ENCODE assay signal across 9 mouse cellular contexts in genomic region chr2:33179171-33179929, GRCm38 (mm10). TPM values are rescaled to one million over a fixed set of nuclear protein-coding genes. Genes with fewer than 3 reads are reported as not detected.
DNase-seq lines count a peak whose midpoint lies in the region; ATAC-seq lines count a peak whose summit lies in the region.
"Had no signal": no experiment of that assay in that cellular context is flagged by ENCODE, and none has a peak within 500 bp of the region (broad histone marks: within the 10 kb centered on the region; RNA-seq: fewer than 3 reads in every experiment).

No protein-coding gene starts in this region.

- H3K9me3 ChIP-seq in heart, embryonic 12.5 days (replicated peaks), result no peaks in the 10 kb centered on the region
- H3K9me3 ChIP-seq in forebrain, embryonic 13.5 days (replicated peaks), result no peaks in the 10 kb centered on the region
- no peaks in the 10 kb centered on the region for H3K9me3 ChIP-seq in limb, embryonic 13.5 days

- no peak overlapping the region for H3K27ac ChIP-seq in heart, embryonic 12.5 days (ENCODE audit: poor library complexity, severe bottlenecking)
- H3K27ac ChIP-seq in forebrain, embryonic 13.5 days, result 0 out of 2 replicates have a peak overlapping the region, but pooled peaks have one; percentile 11
- H3K27ac ChIP-seq in limb, embryonic 13.5 days, result peak overlapping the region; percentile 96

- H3K4me1 ChIP-seq in heart, embryonic 12.5 days (replicated peaks), result peaks cover 40% of the 10 kb centered on the region
- peaks cover 32% of the 10 kb centered on the region for H3K4me1 ChIP-seq in forebrain, embryonic 13.5 days
- peaks cover 48% of the 10 kb centered on the region for H3K4me1 ChIP-seq in limb, embryonic 13.5 days

- H3K9ac ChIP-seq in heart, embryonic 12.5 days, result peak overlapping the region; percentile 0; the same call in 1 of the 2 replicates
- H3K9ac ChIP-seq in forebrain, embryonic 13.5 days, result peak overlapping the region; percentile 27; the same call in 1 of the 2 replicates
- peak overlapping the region; percentile 55 for H3K9ac ChIP-seq in limb, embryonic 13.5 days

- H3K4me2 ChIP-seq in heart, embryonic 12.5 days, result no peak overlapping the region
- H3K4me2 ChIP-seq in forebrain, embryonic 13.5 days, result no peak overlapping the region; the same call in 1 of the 2 replicates
- H3K4me2 ChIP-seq in limb, embryonic 13.5 days (replicated peaks), result peak overlapping the region; percentile 19; the same call in 1 of the 2 replicates

- no peaks in the 10 kb centered on the region for H3K27me3 ChIP-seq in heart, embryonic 12.5 days (replicated peaks)
- no peaks in the 10 kb centered on the region for H3K27me3 ChIP-seq in forebrain, embryonic 13.5 days
- H3K27me3 ChIP-seq in limb, embryonic 13.5 days, result no peaks in the 10 kb centered on the region

- H3K4me3 ChIP-seq in heart, embryonic 12.5 days, result no peak overlapping the region
- H3K4me3 ChIP-seq in forebrain, embryonic 13.5 days, result no peak overlapping the region
- H3K4me3 ChIP-seq in limb, embryonic 13.5 days, result no peak overlapping the region
- H3K4me3 ChIP-seq: erythroblast, embryonic 14.5 days had no signal

- DNase-seq in heart, postnatal 4 days, result no peak
- DNase-seq in CD4-positive helper T cell, adult 2 months (ENCODE audit: low read depth, low spot score), result peak; percentile 51
- no peak for DNase-seq in T-cell, adult 2 months (ENCODE audit: low spot score)
- DNase-seq in layer of hippocampus, postnatal 14 days (ENCODE audit: low spot score in 2 of 2), result no peak

- H3K36me3 ChIP-seq in heart, embryonic 12.5 days, result no peaks in the 10 kb centered on the region
- H3K36me3 ChIP-seq in forebrain, embryonic 13.5 days (ENCODE audit: poor library complexity, severe bottlenecking), result no peaks in the 10 kb centered on the region
- H3K36me3 ChIP-seq in limb, embryonic 13.5 days, result no peaks in the 10 kb centered on the region

- ATAC-seq in heart, embryonic 12.5 days (ENCODE audit: insufficient number of reproducible peaks, low FRiP score), result 0 out of 2 replicates have a peak, but pooled peaks have one; percentile 43
- no peak for ATAC-seq in forebrain, embryonic 13.5 days
- peak; percentile 37; the same call in 1 of the 2 replicates for ATAC-seq in limb, embryonic 13.5 days (ENCODE audit: low FRiP score, low read depth)
- ATAC-seq in megakaryocyte, adult 5-6 weeks (ENCODE audit: poor library complexity, severe bottlenecking), result no peak

- WGBS in heart, embryonic 12.5 days, result 72% methylated on average over 14 of the region's 14 CpGs
- 27% methylated on average over 14 of the region's 14 CpGs for WGBS in forebrain, embryonic 13.5 days
- WGBS in limb, embryonic 13.5 days, result 36% methylated on average over 14 of the region's 14 CpGs

RNA-seq across cellular contexts. Expression of gene Angptl2, which starts 36.5 kb away (rescaled TPM):
- polyA plus RNA-seq in heart, embryonic 12.5 days (2016; fragmentation: Nextera tagmentation; extraction: Ambion mirVana), result 54.6 and 54.7 TPM in 2 replicates
- total RNA-seq in heart, postnatal 4 days (2021), result 100 to 1,000 TPM; 108 to 126 TPM
- polyA plus RNA-seq in forebrain, embryonic 13.5 days (2015; fragmentation: Nextera tagmentation; extraction: Ambion mirVana), result 11.0 and 13.0 TPM in 2 replicates
- 69.7 and 76.0 TPM in 2 replicates for polyA plus RNA-seq in limb, embryonic 13.5 days (2015; fragmentation: Nextera tagmentation; extraction: Ambion mirVana)
- total RNA-seq in layer of hippocampus, postnatal 14 days (2021), result 1 to 10 TPM; 2.6 to 5.9 TPM
- total RNA-seq in megakaryocyte, adult 5-6 weeks (2015), result 4.2 and 5.0 TPM in 2 replicates
- total RNA-seq in megakaryocyte, adult 5-6 weeks (2017), result 9.8 and 11.4 TPM in 2 replicates
- polyA plus RNA-seq: erythroblast, embryonic 14.5 days had no signal

RNA-seq across cellular contexts. Expression of gene Garnl3, which starts 47.9 kb away (rescaled TPM):
- 14.0 and 18.0 TPM in 2 replicates for polyA plus RNA-seq in heart, embryonic 12.5 days (2016; fragmentation: Nextera tagmentation; extraction: Ambion mirVana)
- 10 to 100 TPM in 1 of 2 experiments, 1 to 10 TPM in 1; 9.7 to 11.6 TPM for total RNA-seq in heart, postnatal 4 days (2021)
- 12.1 and 12.2 TPM in 2 replicates for polyA plus RNA-seq in forebrain, embryonic 13.5 days (2015; fragmentation: Nextera tagmentation; extraction: Ambion mirVana)
- polyA plus RNA-seq in limb, embryonic 13.5 days (2015; fragmentation: Nextera tagmentation; extraction: Ambion mirVana), result 13.4 and 13.8 TPM in 2 replicates
- total RNA-seq in layer of hippocampus, postnatal 14 days (2021), result 10 to 100 TPM; 46.0 to 65.4 TPM
- total RNA-seq in megakaryocyte, adult 5-6 weeks (2015), result 0.20 and 0.82 TPM in 2 replicates
- 2.7 and 5.7 TPM in 2 replicates for total RNA-seq in megakaryocyte, adult 5-6 weeks (2017)
- polyA plus RNA-seq: erythroblast, embryonic 14.5 days had no signal

Comparison
In these comparisons a context has a peak if more than half of its experiments do, and no peak if none do; other contexts are left out.
1. ATAC-seq: peak in heart, embryonic 12.5 days (single experiment) and limb, embryonic 13.5 days (single experiment); none in forebrain, embryonic 13.5 days (single experiment) and megakaryocyte, adult 5-6 weeks (single experiment).
2. H3K9ac ChIP-seq: peak in every context shown above with its lines; median percentile 55 in limb, embryonic 13.5 days; 27 in forebrain, embryonic 13.5 days; 0 in heart, embryonic 12.5 days.
3. RNA of gene Angptl2, which starts 36.5 kb away (total RNA-seq): 108 to 126 TPM in heart, postnatal 4 days; 4.2 to 11.4 TPM in megakaryocyte, adult 5-6 weeks and 2.6 to 5.9 TPM in layer of hippocampus, postnatal 14 days; every median in the first group is over 4 times any median in the second.